In genomic region chr13:52652253-52652628, GRCm38 (mm10) we compare ENCODE assay signal across 15 mouse cellular contexts.
DNase-seq lines count a peak whose midpoint lies in the region; ATAC-seq and TF ChIP-seq lines count a peak whose summit lies in the region.
"Had no signal": no experiment of that assay in that cellular context is flagged by ENCODE, and none has a peak within 500 bp of the region (broad histone marks: within the 10 kb centered on the region; RNA-seq: fewer than 3 reads in every experiment).

No protein-coding gene starts in this region.

- no peak for TF ChIP-seq POLR2A in limb, embryonic 14.5 days (IDR thresholded peaks at IDR 0.05; ENCODE audit: borderline replicate concordance, extremely low read depth, insufficient read depth, insufficient read length)

- no peak overlapping the region for H3K9ac ChIP-seq in kidney, postnatal 0 days (ENCODE audit: low read depth, low read length)
- H3K9ac ChIP-seq in intestine, embryonic 16.5 days (ENCODE audit: low read depth, low read length) = no peak overlapping the region
- no peak overlapping the region for H3K9ac ChIP-seq in limb, embryonic 14.5 days (ENCODE audit: low read depth, low read length, severe bottlenecking)
- H3K9ac ChIP-seq: heart, embryonic 12.5 days; hindbrain, embryonic 14.5 days had no signal

- no peak for ATAC-seq in kidney, postnatal 0 days (replicated peaks; ENCODE audit: low FRiP score, low read depth)
- peak; percentile 31; the same call in 1 of the 2 replicates for ATAC-seq in intestine, embryonic 16.5 days
- ATAC-seq in limb, embryonic 14.5 days (ENCODE audit: low FRiP score, low read depth) = 0 out of 2 replicates have a peak, but pooled peaks have one; percentile 16
- ATAC-seq: forebrain, embryonic 14.5 days had no signal

- WGBS in kidney, postnatal 0 days = 53% methylated on average over 8 of the region's 8 CpGs
- WGBS in intestine, embryonic 16.5 days = 60% methylated on average over 8 of the region's 8 CpGs
- 48% methylated on average over 8 of the region's 8 CpGs for WGBS in limb, embryonic 14.5 days

- no peak overlapping the region for H3K4me3 ChIP-seq in kidney, postnatal 0 days (replicated peaks; ENCODE audit: low read depth, low read length)
- no peak overlapping the region for H3K4me3 ChIP-seq in intestine, embryonic 16.5 days (ENCODE audit: low read length)
- H3K4me3 ChIP-seq in limb, embryonic 14.5 days (replicated peaks; ENCODE audit: low read length) = no peak overlapping the region
- H3K4me3 ChIP-seq: embryonic facial prominence, embryonic 10.5 days; erythroblast, embryonic 14.5 days; forebrain, embryonic 10.5 days; heart, embryonic 12.5 days; hindbrain, embryonic 10.5 days had no signal

- no peak for TF ChIP-seq CTCF in kidney, postnatal 0 days (IDR thresholded peaks at IDR 0.05; ENCODE audit: low read depth)

- intact Hi-C loops in gastrocnemius, postnatal 14 days (cut with DNase I; ENCODE audit: low total_unique reads) = no loop called here

- no peaks in the 10 kb centered on the region for H3K4me1 ChIP-seq in kidney, postnatal 0 days (replicated peaks; ENCODE audit: insufficient read depth, low read length)
- H3K4me1 ChIP-seq in intestine, embryonic 16.5 days (ENCODE audit: control insufficient read depth, insufficient read depth, low read length) = no peaks in the 10 kb centered on the region
- 0 out of 2 replicates have a peak, but pooled peaks cover 2% of the 10 kb centered on the region for H3K4me1 ChIP-seq in limb, embryonic 14.5 days (ENCODE audit: control insufficient read depth, insufficient read depth, low read length)
- H3K4me1 ChIP-seq: heart, embryonic 12.5 days had no signal

- H3K27ac ChIP-seq in kidney, postnatal 0 days = no peak overlapping the region
- H3K27ac ChIP-seq in intestine, embryonic 16.5 days (ENCODE audit: low read length) = no peak overlapping the region
- no peak overlapping the region for H3K27ac ChIP-seq in limb, embryonic 14.5 days (replicated peaks; ENCODE audit: low read depth, low read length)
- H3K27ac ChIP-seq: embryonic facial prominence, embryonic 10.5 days; forebrain, embryonic 10.5 days; hindbrain, embryonic 10.5 days; hindbrain, embryonic 14.5 days had no signal

- H3K27me3 ChIP-seq in kidney, postnatal 0 days (ENCODE audit: insufficient read depth, low read length) = no peaks in the 10 kb centered on the region
- H3K27me3 ChIP-seq in intestine, embryonic 16.5 days (replicated peaks; ENCODE audit: control insufficient read depth, insufficient read depth, low read length) = 0 out of 2 replicates have a peak, but pooled peaks cover 5% of the 10 kb centered on the region
- no peaks in the 10 kb centered on the region for H3K27me3 ChIP-seq in limb, embryonic 14.5 days (ENCODE audit: control insufficient read depth, insufficient read depth, low read length)

- peak; percentile 24 for DNase-seq in kidney, postnatal 0 days (ENCODE audit: low spot score)
- no peak for DNase-seq in kidney, adult 9 months
- DNase-seq in limb, embryonic 14.5 days (ENCODE audit: low spot score) = no peak
- DNase-seq in gastrocnemius, postnatal 14 days = no peak
- DNase-seq in frontal cortex, postnatal 36 days (ENCODE audit: low spot score in 2 of 2) = no peak
- DNase-seq: cerebellum, adult 18-20 months; cerebellum, adult 9-11 months had no signal

- H3K9me3 ChIP-seq in kidney, postnatal 0 days (replicated peaks; ENCODE audit: low read length) = no peaks in the 10 kb centered on the region
- no peaks in the 10 kb centered on the region for H3K9me3 ChIP-seq in intestine, embryonic 16.5 days (ENCODE audit: control insufficient read depth, low read length)
- no peaks in the 10 kb centered on the region for H3K9me3 ChIP-seq in limb, embryonic 14.5 days (ENCODE audit: control insufficient read depth, low read length)
- H3K9me3 ChIP-seq: embryonic facial prominence, embryonic 10.5 days; forebrain, embryonic 10.5 days; heart, embryonic 12.5 days; hindbrain, embryonic 10.5 days had no signal

- no peaks in the 10 kb centered on the region for H3K36me3 ChIP-seq in kidney, postnatal 0 days (ENCODE audit: insufficient read depth, low read length)
- no peaks in the 10 kb centered on the region for H3K36me3 ChIP-seq in intestine, embryonic 16.5 days (ENCODE audit: control insufficient read depth, insufficient read depth, low read length)
- no peaks in the 10 kb centered on the region for H3K36me3 ChIP-seq in limb, embryonic 14.5 days (ENCODE audit: control insufficient read depth, insufficient read depth, low read length)
- H3K36me3 ChIP-seq: embryonic facial prominence, embryonic 10.5 days; forebrain, embryonic 10.5 days; heart, embryonic 12.5 days; hindbrain, embryonic 10.5 days had no signal

- H3K4me2 ChIP-seq in kidney, postnatal 0 days (ENCODE audit: low read length) = no peak overlapping the region
- H3K4me2 ChIP-seq in intestine, embryonic 16.5 days (ENCODE audit: low read depth, low read length) = no peak overlapping the region
- no peak overlapping the region for H3K4me2 ChIP-seq in limb, embryonic 14.5 days (replicated peaks; ENCODE audit: low read depth, low read length, severe bottlenecking)
- H3K4me2 ChIP-seq: heart, embryonic 12.5 days; hindbrain, embryonic 14.5 days had no signal
